Mouse (Mus musculus): ENCODE data around the gene Atp8b3. TPM values are rescaled to one million over a fixed set of nuclear protein-coding genes. Genes with fewer than 3 reads are reported as not detected.
A peak's percentile ranks its signal among the peaks of the same experiment; 100 is the strongest.

The Atp8b3 gene
- polyA plus RNA-seq, 1 experiment from 2014 or later: 0.09 TPM

GRCm38 (mm10) chr10:80570871-80571836 is 32.2 kb upstream of the Atp8b3 start:
- Histone ChIP-seq H3K27ac (ENCODE audit: low read depth, low read length) (peak overlapping the region; percentile 30; the same call in 1 of the 2 replicates), H3K4me3 (ENCODE audit: low read depth, low read length) (peak overlapping the region; percentile 20), H3K9me3 (replicated peaks; ENCODE audit: control insufficient read depth, low read length) (no peaks in the 10 kb centered on the region), H3K4me2 (peak overlapping the region; percentile 64), H3K27me3 (ENCODE audit: control insufficient read depth, insufficient read depth, low read length) (no peaks in the 10 kb centered on the region), H3K4me1 (ENCODE audit: control insufficient read depth, insufficient read depth, low read length) (peaks cover 53% of the 10 kb centered on the region), H3K36me3 (ENCODE audit: control insufficient read depth, insufficient read depth, low read length) (0 out of 2 replicates have a peak, but pooled peaks cover 5% of the 10 kb centered on the region), H3K9ac (ENCODE audit: low read depth, low read length) (peak overlapping the region; percentile 67)
- 24% methylated on average over 30 of the region's 30 CpGs for WGBS (ENCODE audit: insufficient replicate concordance)
- ATAC-seq (replicated peaks; ENCODE audit: insufficient number of reproducible peaks, low FRiP score, low TSS enrichment): 0 out of 2 replicates have a peak, but pooled peaks have one; percentile 12

- no peak overlapping the region for H3K4me3 ChIP-seq (ENCODE audit: low read depth, low read length)
- H3K27ac ChIP-seq (ENCODE audit: low read depth, low read length): no peak overlapping the region; the same call in 1 of the 2 replicates
- no peak overlapping the region for H3K9ac ChIP-seq (ENCODE audit: low read depth, low read length)
- peaks cover 49% of the 10 kb centered on the region for H3K4me1 ChIP-seq (ENCODE audit: control insufficient read depth, insufficient read depth, low read length)
- WGBS (ENCODE audit: insufficient replicate concordance): 67% methylated on average over 10 of the region's 10 CpGs
- H3K9me3 ChIP-seq (replicated peaks; ENCODE audit: control insufficient read depth, low read length): no peaks in the 10 kb centered on the region
- no peaks in the 10 kb centered on the region for H3K27me3 ChIP-seq (ENCODE audit: control insufficient read depth, insufficient read depth, low read length)
- 0 out of 2 replicates have a peak, but pooled peaks cover 5% of the 10 kb centered on the region for H3K36me3 ChIP-seq (ENCODE audit: control insufficient read depth, insufficient read depth, low read length)
- H3K4me2 ChIP-seq: peak overlapping the region; percentile 64
- ATAC-seq (replicated peaks; ENCODE audit: insufficient number of reproducible peaks, low FRiP score, low TSS enrichment): no peak
These were observed 31.5 kb upstream of the Atp8b3 start for GRCm38 (mm10) chr10:80570419-80570818.

GRCm38 (mm10) chr10:80569664-80570066 is 30.7 kb upstream of the Atp8b3 start:
- Histone ChIP-seq H3K4me1 (ENCODE audit: control insufficient read depth, insufficient read depth, low read length) (peaks cover 41% of the 10 kb centered on the region), H3K9me3 (replicated peaks; ENCODE audit: control insufficient read depth, low read length) (no peaks in the 10 kb centered on the region), H3K4me3 (ENCODE audit: low read depth, low read length) (no peak overlapping the region), H3K4me2 (peak overlapping the region; percentile 64), H3K36me3 (ENCODE audit: control insufficient read depth, insufficient read depth, low read length) (0 out of 2 replicates have a peak, but pooled peaks cover 5% of the 10 kb centered on the region), H3K27me3 (ENCODE audit: control insufficient read depth, insufficient read depth, low read length) (no peaks in the 10 kb centered on the region), H3K27ac (ENCODE audit: low read depth, low read length) (no peak overlapping the region; the same call in 1 of the 2 replicates), H3K9ac (ENCODE audit: low read depth, low read length) (no peak overlapping the region)
- peak; percentile 58 for ATAC-seq (replicated peaks; ENCODE audit: insufficient number of reproducible peaks, low FRiP score, low TSS enrichment)
- WGBS (ENCODE audit: insufficient replicate concordance): 21% methylated on average over 10 of the region's 10 CpGs

DNA sequence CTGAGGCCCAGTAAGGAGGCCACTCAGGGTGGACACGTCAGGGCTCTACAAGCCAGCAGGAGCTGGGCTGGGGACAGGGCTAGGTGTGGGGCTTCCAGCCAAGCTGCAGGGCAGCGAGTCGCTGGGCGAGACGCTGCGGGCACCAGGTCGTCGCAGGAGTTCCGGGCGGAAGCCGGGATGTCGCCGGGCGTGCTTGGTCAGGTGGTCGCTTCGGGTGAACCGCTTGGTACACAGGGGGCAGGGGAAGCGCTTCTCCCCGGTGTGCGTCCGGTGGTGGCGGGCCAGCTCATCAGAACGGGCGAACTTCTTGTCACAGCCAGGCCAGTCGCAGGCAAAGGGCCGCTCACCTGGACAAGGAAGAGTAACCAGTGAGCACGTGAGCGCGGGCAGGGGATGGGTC is 30.0 kb upstream of the Atp8b3 start:
- Histone ChIP-seq H3K36me3 (ENCODE audit: control insufficient read depth, insufficient read depth, low read length) (0 out of 2 replicates have a peak, but pooled peaks cover 5% of the 10 kb centered on the region), H3K4me2 (no peak overlapping the region), H3K9ac (ENCODE audit: low read depth, low read length) (no peak overlapping the region), H3K4me3 (ENCODE audit: low read depth, low read length) (no peak overlapping the region), H3K9me3 (replicated peaks; ENCODE audit: control insufficient read depth, low read length) (no peaks in the 10 kb centered on the region), H3K27ac (ENCODE audit: low read depth, low read length) (no peak overlapping the region), H3K4me1 (ENCODE audit: control insufficient read depth, insufficient read depth, low read length) (peaks cover 35% of the 10 kb centered on the region), H3K27me3 (ENCODE audit: control insufficient read depth, insufficient read depth, low read length) (no peaks in the 10 kb centered on the region)
- WGBS (ENCODE audit: insufficient replicate concordance): 92% methylated on average over 29 of the region's 29 CpGs
- ATAC-seq (replicated peaks; ENCODE audit: insufficient number of reproducible peaks, low FRiP score, low TSS enrichment): no peak

- H3K4me2 ChIP-seq: no peak overlapping the region
- 30% methylated on average over 17 of the region's 17 CpGs for whole genome bisulfite sequencing (ENCODE audit: insufficient replicate concordance)
- ATAC-seq (replicated peaks; ENCODE audit: insufficient number of reproducible peaks, low FRiP score, low TSS enrichment): no peak
- H3K4me3 ChIP-seq (ENCODE audit: low read depth, low read length): no peak overlapping the region
- H3K9ac ChIP-seq (ENCODE audit: low read depth, low read length): no peak overlapping the region
- H3K27ac ChIP-seq (ENCODE audit: low read depth, low read length): no peak overlapping the region
- no peaks in the 10 kb centered on the region for H3K9me3 ChIP-seq (replicated peaks; ENCODE audit: control insufficient read depth, low read length)
- H3K27me3 ChIP-seq (ENCODE audit: control insufficient read depth, insufficient read depth, low read length): no peaks in the 10 kb centered on the region
- peaks cover 22% of the 10 kb centered on the region for H3K4me1 ChIP-seq (ENCODE audit: control insufficient read depth, insufficient read depth, low read length)
- H3K36me3 ChIP-seq (ENCODE audit: control insufficient read depth, insufficient read depth, low read length): 0 out of 2 replicates have a peak, but pooled peaks cover 5% of the 10 kb centered on the region
These were observed 27.6 kb upstream of the Atp8b3 start for GRCm38 (mm10) chr10:80566375-80567092.

GRCm38 (mm10) chr10:80561116-80561944 is 22.4 kb upstream of the Atp8b3 start, which contains the start of gene Rexo1:
Rexo1 (minus strand) TSS chr10:80561560.
- under 1% methylated on average over 72 of the region's 72 CpGs for whole genome bisulfite sequencing (ENCODE audit: insufficient replicate concordance)
- H3K9ac ChIP-seq (ENCODE audit: low read depth, low read length): peak within 1 kb of the TSS; percentile 97
- ATAC-seq (replicated peaks; ENCODE audit: insufficient number of reproducible peaks, low FRiP score, low TSS enrichment): peak; percentile 74; the same call in 1 of the 2 replicates
- peak within 1 kb of the TSS; percentile 97 for H3K4me2 ChIP-seq
- H3K27ac ChIP-seq (ENCODE audit: low read depth, low read length): peak within 1 kb of the TSS; percentile 86
- no peaks in the 10 kb centered on the region for H3K36me3 ChIP-seq (ENCODE audit: control insufficient read depth, insufficient read depth, low read length)
- H3K4me1 ChIP-seq (ENCODE audit: control insufficient read depth, insufficient read depth, low read length): peaks cover 28% of the 10 kb centered on the region
- peak within 1 kb of the TSS; percentile 100 for H3K4me3 ChIP-seq (ENCODE audit: low read depth, low read length)
- no peaks in the 10 kb centered on the region for H3K27me3 ChIP-seq (ENCODE audit: control insufficient read depth, insufficient read depth, low read length)
- no peaks in the 10 kb centered on the region for H3K9me3 ChIP-seq (replicated peaks; ENCODE audit: control insufficient read depth, low read length)

GRCm38 (mm10) chr10:80560621-80561020 is 21.7 kb upstream of the Atp8b3 start:
- H3K9ac ChIP-seq (ENCODE audit: low read depth, low read length): peak overlapping the region; percentile 97
- WGBS (ENCODE audit: insufficient replicate concordance): 1% methylated on average over 13 of the region's 13 CpGs
- no peak overlapping the region for H3K27ac ChIP-seq (ENCODE audit: low read depth, low read length)
- H3K27me3 ChIP-seq (ENCODE audit: control insufficient read depth, insufficient read depth, low read length): no peaks in the 10 kb centered on the region
- no peak for ATAC-seq (replicated peaks; ENCODE audit: insufficient number of reproducible peaks, low FRiP score, low TSS enrichment)
- H3K4me3 ChIP-seq (ENCODE audit: low read depth, low read length): peak overlapping the region; percentile 100
- peak overlapping the region; percentile 97 for H3K4me2 ChIP-seq
- H3K9me3 ChIP-seq (replicated peaks; ENCODE audit: control insufficient read depth, low read length): no peaks in the 10 kb centered on the region
- no peaks in the 10 kb centered on the region for H3K36me3 ChIP-seq (ENCODE audit: control insufficient read depth, insufficient read depth, low read length)
- H3K4me1 ChIP-seq (ENCODE audit: control insufficient read depth, insufficient read depth, low read length): peaks cover 28% of the 10 kb centered on the region
